Mouse (Mus musculus) left cerebral cortex, adult 11 months (tissue): ENCODE results near the gene Ube2v1.

Experiments
- DNase-seq: peaks from one replicate; pipeline ENCODE4 v3.0.0; 2022; ENCODE audit warnings: low spot score

Ube2v1 gene

DNA sequence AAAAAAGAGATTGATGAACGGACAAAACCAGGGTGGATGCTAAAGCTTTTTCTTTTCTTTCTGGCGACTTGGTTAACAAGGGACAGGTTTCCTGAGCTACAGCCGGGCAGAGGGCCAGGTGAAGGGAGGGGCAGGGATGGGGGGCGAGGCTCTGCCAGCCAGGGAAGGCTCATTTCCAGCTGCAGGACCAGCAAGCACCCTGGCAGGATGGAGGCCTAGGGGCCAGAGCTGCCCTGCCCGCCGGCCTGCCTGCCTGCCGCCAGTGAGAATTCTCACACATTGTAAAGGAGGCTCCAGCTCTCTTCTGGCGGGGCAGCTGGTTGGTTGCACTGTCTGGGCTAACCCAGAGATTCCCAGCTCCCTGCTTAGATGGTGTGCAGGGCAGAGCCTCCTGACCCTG, 69.8 kb downstream of the Ube2v1 start:
- no peak for DNase-seq

DNA sequence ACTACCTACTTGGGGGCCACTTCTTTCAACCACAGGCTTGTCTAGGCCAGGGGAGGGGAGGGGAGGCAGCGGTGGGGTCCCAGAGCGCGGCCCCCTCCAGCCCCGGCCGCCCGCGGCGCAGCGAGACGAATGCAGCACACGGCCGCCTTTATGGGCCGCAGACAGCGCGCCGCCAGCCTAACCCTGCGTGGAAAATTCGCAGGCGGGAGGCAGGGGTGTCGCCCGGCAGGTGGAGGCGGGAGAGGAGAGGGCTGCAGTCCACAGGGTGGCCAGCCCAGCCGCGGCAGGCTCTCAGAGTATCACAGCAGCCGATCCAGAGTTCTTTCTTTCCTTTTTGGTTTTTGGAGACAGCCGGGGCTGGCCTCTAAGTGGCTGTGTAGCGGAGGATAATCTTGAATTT, 72.5 kb downstream of the Ube2v1 start:
- no peak for DNase-seq
